Mouse (Mus musculus): ENCODE results near the gene Prkcz.

DNA sequence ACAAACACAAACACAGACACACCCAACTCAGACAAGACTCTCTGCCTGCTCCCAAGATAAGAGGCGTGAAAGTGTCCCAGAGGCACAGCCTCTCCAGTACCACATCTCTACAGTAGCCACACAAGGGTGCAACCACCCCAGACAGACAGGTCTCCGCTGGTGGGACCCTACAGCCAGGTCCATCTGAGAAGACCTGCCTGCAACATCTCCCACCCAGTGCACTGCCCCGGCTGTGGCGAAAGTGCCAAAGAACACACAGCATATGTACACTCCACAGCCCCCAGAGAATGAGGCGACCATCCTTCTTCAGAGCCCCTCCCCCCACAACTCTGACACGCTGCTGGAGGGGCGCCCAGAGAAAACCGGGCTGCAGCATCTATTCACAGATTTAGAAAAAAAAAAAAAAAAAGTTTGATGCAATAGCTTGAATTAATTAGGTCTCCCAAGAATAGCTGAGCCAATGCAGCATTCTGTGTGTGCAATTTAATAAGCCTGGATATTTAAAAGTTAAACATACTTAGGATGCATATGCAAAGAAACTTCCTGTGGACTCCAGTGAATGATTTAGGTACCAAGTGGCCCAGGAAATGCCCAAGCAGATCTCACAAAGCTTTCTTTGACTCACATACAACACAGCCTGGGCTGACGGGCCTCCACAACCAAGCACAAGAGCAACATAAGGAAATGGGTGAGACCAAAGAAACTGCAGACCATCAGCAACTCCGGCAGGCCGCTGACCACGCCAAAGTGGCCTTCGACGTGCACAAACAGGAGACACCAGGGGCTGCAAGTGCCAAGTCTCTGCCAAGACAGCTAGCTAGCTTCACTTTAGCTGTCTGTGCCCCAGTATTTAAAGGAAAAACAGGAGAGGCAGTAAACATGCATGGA, 140.7 kb downstream of the Prkcz start:
- TF ChIP-seq POLR2A (IDR thresholded peaks at IDR 0.05; ENCODE audit: insufficient read depth, low read length) (no peak), EP300 (IDR thresholded peaks at IDR 0.05; ENCODE audit: insufficient read depth, low read depth, low read length) (no peak)
